Mouse (Mus musculus) MEL (cell line): ENCODE data around the gene 1600014C10Rik.

Experiments
- CHD2 ChIP-seq: IDR thresholded peaks from 2 replicates; pipeline ENCODE4 v1.6.1; 2011; ENCODE audit warnings: low read length, improper control_type of control experiment
- CTCF ChIP-seq, 3 experiments: IDR thresholded peaks in 2 of 3; conservative IDR thresholded peaks in 1 of 3; 2 replicates each; pipeline ENCODE4 v1.5.1; 2011 to 2012; ENCODE audit warnings: low read length in 3 of 3, low read depth in 2 of 3, mild to moderate bottlenecking in 2 of 3, improper control_type of control experiment in 1 of 3, inconsistent platforms in 1 of 3, mixed read lengths in 1 of 3, moderate library complexity in 1 of 3; ENCODE audit not compliant: control insufficient read depth in 1 of 3, insufficient read depth in 1 of 3, poor library complexity in 1 of 3, severe bottlenecking in 1 of 3
- EP300 ChIP-seq, 2 experiments: IDR thresholded peaks; 2 replicates each; pipeline ENCODE4 v1.6.1; 2011; ENCODE audit warnings: improper control_type of control experiment in 2 of 2, low read length in 2 of 2, low read depth in 1 of 2, mild to moderate bottlenecking in 1 of 2
- GABPA ChIP-seq: IDR thresholded peaks from 2 replicates; pipeline ENCODE4 v1.6.1; 2012; ENCODE audit warnings: low read depth, mild to moderate bottlenecking, inconsistent platforms, low read length, improper control_type of control experiment, moderate library complexity
- GATA1 ChIP-seq: IDR thresholded peaks from 2 replicates; pipeline ENCODE4 v1.6.1; 2011; ENCODE audit warnings: low read depth, low read length, improper control_type of control experiment
- JUND ChIP-seq: IDR thresholded peaks from 2 replicates; pipeline ENCODE4 v1.6.1; 2011; ENCODE audit warnings: low read depth, mild to moderate bottlenecking, improper control_type of control experiment, low read length
- NRF1 ChIP-seq: IDR thresholded peaks from 2 replicates; pipeline ENCODE4 v1.6.1; 2014; ENCODE audit warnings: low read depth, mild to moderate bottlenecking, inconsistent platforms, low read length, improper control_type of control experiment, moderate library complexity; ENCODE audit not compliant: poor library complexity, insufficient read depth, severe bottlenecking
- POLR2A ChIP-seq, 2 experiments: IDR thresholded peaks; 2 replicates each; pipeline ENCODE4 v1.6.1; 2011 to 2012; ENCODE audit warnings: low read length in 2 of 2, mild to moderate bottlenecking in 2 of 2, control low read depth in 1 of 2, improper control_type of control experiment in 1 of 2, low read depth in 1 of 2, moderate library complexity in 1 of 2; ENCODE audit not compliant: control insufficient read depth in 1 of 2, insufficient read depth in 1 of 2, poor library complexity in 1 of 2
- POLR2AphosphoS2 ChIP-seq: IDR thresholded peaks from 2 replicates; pipeline ENCODE4 v1.6.1; 2011; ENCODE audit warnings: low read length, improper control_type of control experiment
- TCF12 ChIP-seq: IDR thresholded peaks from 2 replicates; pipeline ENCODE4 v1.6.1; 2014; ENCODE audit warnings: low read depth, mild to moderate bottlenecking, inconsistent platforms, low read length, improper control_type of control experiment, moderate library complexity
- USF2 ChIP-seq, 2 experiments: IDR thresholded peaks; 2 replicates each; pipeline ENCODE4 v1.6.1; 2011 to 2012; ENCODE audit warnings: improper control_type of control experiment in 2 of 2, low read length in 2 of 2, borderline replicate concordance in 1 of 2, inconsistent platforms in 1 of 2, low read depth in 1 of 2, mild to moderate bottlenecking in 1 of 2; ENCODE audit not compliant: insufficient read depth in 1 of 2
- ZNF384 ChIP-seq: IDR thresholded peaks from 2 replicates; pipeline ENCODE4 v1.6.1; 2012; ENCODE audit warnings: low read depth, mild to moderate bottlenecking, inconsistent platforms, low read length, improper control_type of control experiment

DNA sequence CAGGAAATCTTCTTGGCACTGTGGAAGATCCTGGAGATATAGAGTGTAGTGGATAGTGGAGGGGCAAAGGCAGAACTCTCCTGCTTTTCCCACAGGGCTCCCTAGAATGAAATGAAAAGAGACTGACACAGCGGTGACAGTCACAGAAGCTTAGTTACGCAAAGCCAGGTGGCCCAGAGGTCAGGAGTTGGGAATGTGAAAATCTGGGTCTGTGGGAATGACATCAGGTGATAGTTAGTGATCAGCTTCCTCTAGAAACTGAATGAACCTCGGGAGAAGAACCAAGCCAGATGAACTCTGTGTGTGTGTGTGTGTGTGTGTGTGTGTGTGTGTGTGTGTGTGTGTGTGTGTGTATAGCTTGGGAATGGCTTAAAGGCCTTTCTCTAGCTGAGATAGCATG lies 26.0 kb downstream of the 1600014C10Rik start:
- no peak for TF ChIP-seq POLR2AphosphoS2
- no peak for TF ChIP-seq POLR2A (IDR thresholded peaks at IDR 0.05; ENCODE audit: control insufficient read depth in 1 of 2, insufficient read depth in 1 of 2, low read depth in 1 of 2, low read length in 2 of 2, poor library complexity in 1 of 2)
- no peak for TF ChIP-seq NRF1
- TF ChIP-seq ZNF384, result no peak
- no peak for TF ChIP-seq TCF12
- TF ChIP-seq CTCF (IDR thresholded peaks at IDR 0.05 in 2 of 3, conservative IDR thresholded peaks at IDR 0.05 in 1 of 3; ENCODE audit: control insufficient read depth in 1 of 3, insufficient read depth in 1 of 3, low read depth in 2 of 3, low read length in 3 of 3, poor library complexity in 1 of 3, severe bottlenecking in 1 of 3), result no peak
- TF ChIP-seq USF2 (IDR thresholded peaks at IDR 0.05; ENCODE audit: borderline replicate concordance in 1 of 2, insufficient read depth in 1 of 2, low read depth in 1 of 2, low read length in 2 of 2), result no peak
- no peak for TF ChIP-seq EP300 (IDR thresholded peaks at IDR 0.05; ENCODE audit: low read depth in 1 of 2, low read length in 2 of 2)
- no peak for TF ChIP-seq CHD2
- no peak for TF ChIP-seq JUND
- no peak for TF ChIP-seq GATA1
- no peak for TF ChIP-seq GABPA
